ENCODE assay signal across 8 mouse cellular contexts in the genomic region with DNA sequence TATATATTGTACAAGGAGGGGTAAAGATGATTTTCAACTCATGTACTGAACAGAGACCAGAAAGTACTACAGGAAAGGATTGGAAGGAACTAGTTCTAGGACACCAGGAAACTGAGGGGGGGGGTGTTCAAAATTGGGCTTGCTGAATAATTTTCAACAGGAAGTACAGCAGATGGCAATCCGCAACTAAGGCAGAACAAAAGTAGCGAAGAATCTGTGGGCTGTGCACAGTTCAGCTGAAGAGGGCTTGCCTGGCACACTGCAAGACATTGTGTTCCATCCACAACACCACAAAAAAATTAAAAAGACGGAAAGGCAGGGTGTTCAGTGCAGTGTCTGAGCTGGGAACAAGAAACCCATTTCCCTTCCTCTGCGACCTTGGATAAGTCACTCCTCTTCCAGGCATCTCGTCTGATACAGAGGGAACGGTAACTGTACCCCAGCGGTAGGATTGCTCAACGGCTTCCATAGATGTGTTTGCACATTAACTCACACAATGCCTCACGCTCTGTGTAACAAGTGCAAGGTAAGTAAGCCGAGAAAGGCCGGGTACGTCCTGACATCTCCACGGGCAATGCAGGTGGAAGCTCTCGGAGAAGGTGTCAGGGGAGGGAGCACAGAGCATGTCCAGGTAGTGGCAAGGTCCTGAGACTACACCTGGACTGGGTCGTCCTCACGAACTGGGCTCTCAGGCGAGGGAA. TPM values are rescaled to one million over a fixed set of nuclear protein-coding genes. Genes with fewer than 3 reads are reported as not detected.
A peak's percentile ranks its signal among the peaks of the same experiment; 100 is the strongest.
DNase-seq lines count a peak whose midpoint lies in the region; ATAC-seq and TF ChIP-seq lines count a peak whose summit lies in the region.

No protein-coding gene starts in this region.

- H3K27me3 ChIP-seq in heart, embryonic 11.5 days (ENCODE audit: control insufficient read depth, insufficient read depth, low read length) = no peaks in the 10 kb centered on the region
- H3K27me3 ChIP-seq in liver, postnatal 0 days (ENCODE audit: insufficient read depth, low read length) = no peaks in the 10 kb centered on the region
- H3K27me3 ChIP-seq in neural tube, embryonic 14.5 days (ENCODE audit: control insufficient read depth, insufficient read depth, low read length) = no peaks in the 10 kb centered on the region

- WGBS in heart, embryonic 11.5 days (ENCODE audit: insufficient replicate concordance) = 6% methylated on average over 17 of the region's 17 CpGs
- WGBS in liver, postnatal 0 days (ENCODE audit: insufficient replicate concordance) = 4% methylated on average over 17 of the region's 17 CpGs
- 3% methylated on average over 17 of the region's 17 CpGs for WGBS in neural tube, embryonic 14.5 days

- TF ChIP-seq EP300 in liver, postnatal 0 days (IDR thresholded peaks at IDR 0.05; ENCODE audit: low read depth) = no peak

- no peak for TF ChIP-seq CTCF in cortical plate, adult 2 months (IDR thresholded peaks at IDR 0.05; ENCODE audit: extremely low read depth, insufficient read depth, low read length)
- no peak for TF ChIP-seq CTCF in liver, postnatal 0 days (IDR thresholded peaks at IDR 0.05; ENCODE audit: low read depth)

- peak; percentile 6; the same call in 1 of the 2 replicates for ATAC-seq in heart, embryonic 11.5 days (replicated peaks; ENCODE audit: insufficient number of reproducible peaks, low FRiP score, low TSS enrichment)
- peak; percentile 62 for ATAC-seq in liver, postnatal 0 days
- no peak; the same call in 1 of the 2 replicates for ATAC-seq in neural tube, embryonic 14.5 days (ENCODE audit: low read depth)

- peak overlapping the region; percentile 30 for H3K27ac ChIP-seq in cortical plate, adult 2 months (ENCODE audit: insufficient read depth, low read length)
- H3K27ac ChIP-seq in heart, embryonic 11.5 days (ENCODE audit: low read depth, low read length) = no peak overlapping the region
- peak overlapping the region; percentile 55; the same call in 1 of the 2 replicates for H3K27ac ChIP-seq in liver, postnatal 0 days (ENCODE audit: low read depth)
- peak overlapping the region; percentile 89 for H3K27ac ChIP-seq in neural tube, embryonic 14.5 days (ENCODE audit: low read depth, low read length)

- H3K9ac ChIP-seq in heart, embryonic 11.5 days (ENCODE audit: low read depth, low read length) = peak overlapping the region; percentile 91
- peak overlapping the region; percentile 73 for H3K9ac ChIP-seq in liver, postnatal 0 days (replicated peaks)
- H3K9ac ChIP-seq in neural tube, embryonic 14.5 days (replicated peaks; ENCODE audit: low read depth, low read length) = peak overlapping the region; percentile 95

- H3K4me2 ChIP-seq in heart, embryonic 11.5 days = peak overlapping the region; percentile 96
- peak overlapping the region; percentile 85 for H3K4me2 ChIP-seq in liver, postnatal 0 days (ENCODE audit: low read depth, low read length)
- peak overlapping the region; percentile 67 for H3K4me2 ChIP-seq in neural tube, embryonic 14.5 days (ENCODE audit: low read depth, low read length)

- TF ChIP-seq POLR2A in cortical plate, adult 2 months (IDR thresholded peaks at IDR 0.05; ENCODE audit: extremely low read depth, insufficient read depth, low read length) = peak; percentile 51; the same call in 1 of the 2 replicates

- peak overlapping the region; percentile 87 for H3K4me3 ChIP-seq in cortical plate, adult 2 months (ENCODE audit: insufficient read depth, low read length)
- H3K4me3 ChIP-seq in heart, embryonic 11.5 days (ENCODE audit: low read depth, low read length) = peak overlapping the region; percentile 95
- H3K4me3 ChIP-seq in liver, postnatal 0 days (ENCODE audit: low read depth, low read length) = peak overlapping the region; percentile 87
- peak overlapping the region; percentile 98 for H3K4me3 ChIP-seq in neural tube, embryonic 14.5 days (ENCODE audit: low read depth, low read length)

- peak; percentile 20 for DNase-seq in thymus, postnatal 0 days (ENCODE audit: low spot score)
- no peak for DNase-seq in thymus, adult 18-20 months
- peak; percentile 37 for DNase-seq in kidney, postnatal 14 days
- DNase-seq in liver, postnatal 0 days = peak; percentile 29
- no peak for DNase-seq in gastrocnemius, postnatal 10 days

- no peaks in the 10 kb centered on the region for H3K36me3 ChIP-seq in heart, embryonic 11.5 days (ENCODE audit: control insufficient read depth, insufficient read depth, low read length)
- no peaks in the 10 kb centered on the region for H3K36me3 ChIP-seq in liver, postnatal 0 days (replicated peaks; ENCODE audit: insufficient read depth, low read length)
- H3K36me3 ChIP-seq in neural tube, embryonic 14.5 days (ENCODE audit: control insufficient read depth, insufficient read depth, low read length) = no peaks in the 10 kb centered on the region

- H3K9me3 ChIP-seq in heart, embryonic 11.5 days (replicated peaks; ENCODE audit: control insufficient read depth, low read length) = no peaks in the 10 kb centered on the region
- H3K9me3 ChIP-seq in liver, postnatal 0 days (ENCODE audit: low read length) = no peaks in the 10 kb centered on the region
- no peaks in the 10 kb centered on the region for H3K9me3 ChIP-seq in neural tube, embryonic 14.5 days (ENCODE audit: control insufficient read depth, low read length)

- peaks cover 5% of the 10 kb centered on the region; the same call in 1 of the 2 replicates for H3K4me1 ChIP-seq in cortical plate, adult 2 months (ENCODE audit: control insufficient read depth, insufficient read depth, low read length)
- peaks cover 6% of the 10 kb centered on the region; the same call in 1 of the 2 replicates for H3K4me1 ChIP-seq in heart, embryonic 11.5 days (ENCODE audit: control insufficient read depth, insufficient read depth, low read length)
- peaks cover 8% of the 10 kb centered on the region for H3K4me1 ChIP-seq in liver, postnatal 0 days (ENCODE audit: insufficient read depth)
- peaks cover 8% of the 10 kb centered on the region; the same call in 1 of the 2 replicates for H3K4me1 ChIP-seq in neural tube, embryonic 14.5 days (ENCODE audit: control insufficient read depth, insufficient read depth, low read length)

RNA-seq across cellular contexts. Expression of a gene that starts 0.8 kb away (rescaled TPM):
- 7.8 and 8.5 TPM in 2 replicates for polyA plus RNA-seq in thymus, postnatal 0 days (2015; fragmentation: Nextera tagmentation; extraction: Ambion mirVana)
- 38.3 and 39.1 TPM in 2 replicates for polyA plus RNA-seq in cortical plate, adult 2 months (2012; rRNA removed)
- polyA plus RNA-seq in heart, embryonic 11.5 days (2014; fragmentation: Nextera tagmentation; extraction: Ambion mirVana) = 22.7 and 24.2 TPM in 2 replicates
- 2.0 and 2.4 TPM in 2 replicates for polyA plus RNA-seq in liver, postnatal 0 days (2015; fragmentation: Nextera tagmentation; extraction: Ambion mirVana)
- polyA plus RNA-seq in neural tube, embryonic 14.5 days (2014; fragmentation: Nextera tagmentation; extraction: Ambion mirVana) = 60.6 and 63.9 TPM in 2 replicates
- total RNA-seq in gastrocnemius, postnatal 10 days (2021) = 10 to 100 TPM; 16.2 to 18.4 TPM

Comparison
In these comparisons a context has a peak if more than half of its experiments do, and no peak if none do; other contexts are left out.
1. DNase-seq: peak in thymus, postnatal 0 days (single experiment), kidney, postnatal 14 days (single experiment) and liver, postnatal 0 days (single experiment); none in thymus, adult 18-20 months (0 of 2) and gastrocnemius, postnatal 10 days (single experiment).
2. Peak in every context shown above with its lines, with median percentiles within 50 percentile points of each other: H3K4me3 ChIP-seq, H3K4me2 ChIP-seq and H3K9ac ChIP-seq.